Mouse (Mus musculus): ENCODE measurements around the gene Hist1h1c.

DNA sequence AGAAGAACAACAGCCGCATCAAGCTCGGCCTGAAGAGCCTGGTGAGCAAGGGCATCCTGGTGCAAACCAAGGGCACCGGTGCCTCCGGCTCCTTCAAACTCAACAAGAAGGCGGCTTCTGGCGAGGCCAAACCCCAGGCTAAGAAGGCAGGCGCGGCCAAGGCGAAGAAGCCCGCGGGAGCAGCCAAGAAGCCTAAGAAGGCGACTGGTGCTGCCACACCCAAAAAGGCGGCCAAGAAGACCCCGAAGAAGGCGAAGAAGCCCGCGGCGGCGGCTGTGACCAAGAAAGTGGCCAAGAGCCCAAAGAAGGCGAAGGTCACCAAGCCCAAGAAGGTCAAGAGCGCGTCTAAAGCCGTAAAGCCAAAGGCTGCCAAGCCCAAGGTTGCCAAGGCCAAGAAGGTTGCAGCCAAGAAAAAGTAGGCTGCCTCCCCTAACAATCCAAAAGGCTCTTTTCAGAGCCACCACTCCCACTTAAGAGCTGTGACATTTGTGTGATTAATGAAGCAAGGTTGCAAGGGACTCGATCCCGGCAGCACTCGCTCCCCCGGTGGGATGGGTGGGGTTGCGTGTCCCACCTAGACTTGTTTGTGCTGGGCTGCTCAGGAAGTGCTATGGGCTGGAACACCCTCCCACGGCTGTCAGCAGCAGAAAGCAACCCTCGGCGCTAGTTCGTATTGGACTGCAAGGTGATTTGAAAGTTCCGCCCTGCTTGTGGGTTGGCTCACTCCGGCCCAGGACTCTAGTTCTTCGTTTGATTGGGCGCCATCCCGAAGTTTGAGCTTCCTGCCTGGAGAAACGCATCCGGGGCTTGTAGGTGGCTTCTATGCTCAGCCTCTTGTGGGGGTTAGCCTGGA lies 687 bp downstream of the Hist1h1c start:
- no peak for TF ChIP-seq CTCF (IDR thresholded peaks at IDR 0.05; ENCODE audit: low read depth, low read length)
- TF ChIP-seq POLR2A (IDR thresholded peaks at IDR 0.05; ENCODE audit: insufficient read depth, low read length) = peak; percentile 99
- TF ChIP-seq EP300 (IDR thresholded peaks at IDR 0.05; ENCODE audit: insufficient read depth, low read depth, low read length) = peak; percentile 84
